Mouse (Mus musculus) MEL (cell line): ENCODE measurements around the gene Bhmt2. TPM values are rescaled to one million over a fixed set of nuclear protein-coding genes. Genes with fewer than 3 reads are reported as not detected.

Experiments
- DNase-seq: peaks from one replicate; pipeline ENCODE4 v3.0.0; 2011; ENCODE audit warnings: low read depth, low spot score
- H3K27ac ChIP-seq: 2 replicates; pipeline ENCODE4 v1.5.1; 2012; ENCODE audit warnings: low read depth, mild to moderate bottlenecking, control low read depth, low read length, moderate library complexity; ENCODE audit not compliant: control insufficient read depth
- H3K27me3 ChIP-seq, 2 experiments: fragments of 150-350 bp in 1 of 2; sonication (generic) in 1 of 2; 2 replicates each; pipeline ENCODE4 v1.6.1; 2012; ENCODE audit warnings: low read length in 2 of 2, mild to moderate bottlenecking in 2 of 2, improper control_type of control experiment in 1 of 2, moderate library complexity in 1 of 2; ENCODE audit not compliant: insufficient read depth in 2 of 2, control insufficient read depth in 1 of 2
- H3K36me3 ChIP-seq, 2 experiments: 2 replicates each; pipeline ENCODE4 v1.6.1; 2012 to 2014; ENCODE audit warnings: low read length in 2 of 2, improper control_type of control experiment in 1 of 2, inconsistent platforms in 1 of 2, mild to moderate bottlenecking in 1 of 2; ENCODE audit not compliant: insufficient read depth in 2 of 2, control insufficient read depth in 1 of 2
- H3K4me1 ChIP-seq, 2 experiments: fragments of 150-350 bp in 1 of 2; sonication (generic) in 1 of 2; 2 replicates each; pipeline ENCODE4 v1.6.1; 2012; ENCODE audit warnings: low read length in 2 of 2, improper control_type of control experiment in 1 of 2, mild to moderate bottlenecking in 1 of 2; ENCODE audit not compliant: insufficient read depth in 2 of 2, control insufficient read depth in 1 of 2
- H3K4me3 ChIP-seq, 2 experiments: fragments of 150-350 bp in 1 of 2; sonication (generic) in 1 of 2; 2 replicates each; pipeline ENCODE4 v1.5.1; 2012; ENCODE audit warnings: low read depth in 2 of 2, low read length in 2 of 2, mild to moderate bottlenecking in 2 of 2, moderate library complexity in 2 of 2, control low read depth in 1 of 2, improper control_type of control experiment in 1 of 2; ENCODE audit not compliant: control insufficient read depth in 1 of 2, insufficient read depth in 1 of 2
- H3K79me2 ChIP-seq: 2 replicates; pipeline ENCODE4 v1.6.1; 2012; ENCODE audit warnings: mild to moderate bottlenecking, low read length, moderate library complexity; ENCODE audit not compliant: control insufficient read depth, poor library complexity, insufficient read depth
- H3K9ac ChIP-seq: 2 replicates; pipeline ENCODE4 v1.6.1; 2012; ENCODE audit warnings: low read depth, mild to moderate bottlenecking, control low read depth, low read length, moderate library complexity; ENCODE audit not compliant: control insufficient read depth, poor library complexity, severe bottlenecking
- H3K9me3 ChIP-seq: fragments of 150-350 bp; sonication (generic); replicated peaks from 2 replicates; pipeline ENCODE4 v1.6.1; 2012; ENCODE audit warnings: mild to moderate bottlenecking, low read length, improper control_type of control experiment, moderate library complexity; ENCODE audit not compliant: insufficient read depth
- BHLHE40 ChIP-seq: IDR thresholded peaks from 2 replicates; pipeline ENCODE4 v1.6.1; 2012; ENCODE audit warnings: low read depth, mild to moderate bottlenecking, inconsistent platforms, low read length, improper control_type of control experiment, borderline replicate concordance
- CHD1 ChIP-seq: IDR thresholded peaks from 2 replicates; pipeline ENCODE4 v1.6.1; 2012; ENCODE audit warnings: low read depth, mild to moderate bottlenecking, inconsistent platforms, low read length, improper control_type of control experiment
- CHD2 ChIP-seq: IDR thresholded peaks from 2 replicates; pipeline ENCODE4 v1.6.1; 2011; ENCODE audit warnings: low read length, improper control_type of control experiment
- CTCF ChIP-seq, 3 experiments: IDR thresholded peaks in 2 of 3; conservative IDR thresholded peaks in 1 of 3; 2 replicates each; pipeline ENCODE4 v1.5.1; 2011 to 2012; ENCODE audit warnings: low read length in 3 of 3, low read depth in 2 of 3, mild to moderate bottlenecking in 2 of 3, improper control_type of control experiment in 1 of 3, inconsistent platforms in 1 of 3, mixed read lengths in 1 of 3, moderate library complexity in 1 of 3; ENCODE audit not compliant: control insufficient read depth in 1 of 3, insufficient read depth in 1 of 3, poor library complexity in 1 of 3, severe bottlenecking in 1 of 3
- EP300 ChIP-seq, 2 experiments: IDR thresholded peaks; 2 replicates each; pipeline ENCODE4 v1.6.1; 2011; ENCODE audit warnings: improper control_type of control experiment in 2 of 2, low read length in 2 of 2, low read depth in 1 of 2, mild to moderate bottlenecking in 1 of 2
- GABPA ChIP-seq: IDR thresholded peaks from 2 replicates; pipeline ENCODE4 v1.6.1; 2012; ENCODE audit warnings: low read depth, mild to moderate bottlenecking, inconsistent platforms, low read length, improper control_type of control experiment, moderate library complexity
- MAX ChIP-seq: IDR thresholded peaks from 2 replicates; pipeline ENCODE4 v1.6.1; 2011; ENCODE audit warnings: low read length, improper control_type of control experiment
- MAZ ChIP-seq: IDR thresholded peaks from 2 replicates; pipeline ENCODE4 v1.6.1; 2012; ENCODE audit warnings: low read depth, mild to moderate bottlenecking, inconsistent platforms, low read length, improper control_type of control experiment
- MYB ChIP-seq: IDR thresholded peaks from 2 replicates; pipeline ENCODE4 v1.6.1; 2011; ENCODE audit warnings: mild to moderate bottlenecking, low read depth, low read length, improper control_type of control experiment
- MYC ChIP-seq: IDR thresholded peaks from 2 replicates; pipeline ENCODE4 v1.6.1; 2011; ENCODE audit warnings: low read depth, mild to moderate bottlenecking, low read length, improper control_type of control experiment, moderate library complexity
- POLR2A ChIP-seq, 2 experiments: IDR thresholded peaks; 2 replicates each; pipeline ENCODE4 v1.6.1; 2011 to 2012; ENCODE audit warnings: low read length in 2 of 2, mild to moderate bottlenecking in 2 of 2, control low read depth in 1 of 2, improper control_type of control experiment in 1 of 2, low read depth in 1 of 2, moderate library complexity in 1 of 2; ENCODE audit not compliant: control insufficient read depth in 1 of 2, insufficient read depth in 1 of 2, poor library complexity in 1 of 2
- RCOR1 ChIP-seq: IDR thresholded peaks from 2 replicates; pipeline ENCODE4 v1.6.1; 2012; ENCODE audit warnings: low read depth, mild to moderate bottlenecking, inconsistent platforms, low read length, improper control_type of control experiment
- SIN3A ChIP-seq: IDR thresholded peaks from 2 replicates; pipeline ENCODE4 v1.6.1; 2012; ENCODE audit warnings: low read length, improper control_type of control experiment, inconsistent platforms
- TAL1 ChIP-seq: IDR thresholded peaks from 2 replicates; pipeline ENCODE4 v1.6.1; 2012; ENCODE audit warnings: mild to moderate bottlenecking, inconsistent platforms, low read length, moderate library complexity, mixed read lengths
- TBP ChIP-seq: IDR thresholded peaks from 2 replicates; pipeline ENCODE4 v1.8.0; 2011; ENCODE audit warnings: low read depth, low read length, improper control_type of control experiment
- USF2 ChIP-seq, 2 experiments: IDR thresholded peaks; 2 replicates each; pipeline ENCODE4 v1.6.1; 2011 to 2012; ENCODE audit warnings: improper control_type of control experiment in 2 of 2, low read length in 2 of 2, borderline replicate concordance in 1 of 2, inconsistent platforms in 1 of 2, low read depth in 1 of 2, mild to moderate bottlenecking in 1 of 2; ENCODE audit not compliant: insufficient read depth in 1 of 2
- ZNF384 ChIP-seq: IDR thresholded peaks from 2 replicates; pipeline ENCODE4 v1.6.1; 2012; ENCODE audit warnings: low read depth, mild to moderate bottlenecking, inconsistent platforms, low read length, improper control_type of control experiment
- polyA plus RNA-seq, 2 experiments: library from polyadenylated mRNA; stranded (reverse) in 1 of 2; unstranded in 1 of 2; fragments of >175 nt in 1 of 2; fragments of >200 nt in 1 of 2; gene quantifications; 2 replicates each; pipeline versions ENCODE4 v1.2.1 to v1.2.4; 2012; ENCODE audit warnings: low replicate concordance in 2 of 2, low read depth in 1 of 2; ENCODE audit not compliant: insufficient read length in 2 of 2, insufficient read depth in 1 of 2, missing spikeins in 1 of 2
- total RNA-seq: library from RNA; depleted of rRNA; stranded (reverse); fragments of 300-350 nt; gene quantifications from 2 replicates; pipeline ENCODE4 v1.2.3, GENCODE M21; 2012

Bhmt2 gene
- total and polyA plus RNA-seq, 3 experiments, result not detected

GRCm38 (mm10) chr13:93673296-93673695, 806 bp downstream of the Bhmt2 start:
- Histone ChIP-seq H3K36me3 (no peaks in the 10 kb centered on the region), H3K9ac (no peak overlapping the region), H3K9me3 (no peaks in the 10 kb centered on the region), H3K4me1 (no peaks in the 10 kb centered on the region), H3K27me3 (no peaks in the 10 kb centered on the region), H3K4me3 (no peak overlapping the region), H3K27ac (no peak overlapping the region), H3K79me2 (no peaks in the 10 kb centered on the region)
- no peak for DNase-seq
- no peak for TF ChIP-seq MAX
- no peak for TF ChIP-seq EP300 (IDR thresholded peaks at IDR 0.05; ENCODE audit: low read depth in 1 of 2, low read length in 2 of 2)
- TF ChIP-seq GABPA, result no peak
- TF ChIP-seq SIN3A, result no peak
- TF ChIP-seq USF2 (IDR thresholded peaks at IDR 0.05; ENCODE audit: borderline replicate concordance in 1 of 2, insufficient read depth in 1 of 2, low read depth in 1 of 2, low read length in 2 of 2), result no peak
- no peak for TF ChIP-seq RCOR1
- no peak for TF ChIP-seq MYC
- no peak for TF ChIP-seq CTCF (IDR thresholded peaks at IDR 0.05 in 2 of 3, conservative IDR thresholded peaks at IDR 0.05 in 1 of 3; ENCODE audit: control insufficient read depth in 1 of 3, insufficient read depth in 1 of 3, low read depth in 2 of 3, low read length in 3 of 3, poor library complexity in 1 of 3, severe bottlenecking in 1 of 3)
- no peak for TF ChIP-seq BHLHE40

GRCm38 (mm10) chr13:93672371-93672770, 1.7 kb downstream of the Bhmt2 start:
- Histone ChIP-seq H3K27me3 (no peaks in the 10 kb centered on the region), H3K9me3 (no peaks in the 10 kb centered on the region), H3K36me3 (no peaks in the 10 kb centered on the region), H3K4me3 (no peak overlapping the region), H3K4me1 (no peaks in the 10 kb centered on the region), H3K27ac (no peak overlapping the region), H3K9ac (no peak overlapping the region), H3K79me2 (no peaks in the 10 kb centered on the region)
- TF ChIP-seq CHD1, result no peak
- DNase-seq, result no peak

- Histone ChIP-seq H3K79me2 (no peaks in the 10 kb centered on the region), H3K27me3 (no peaks in the 10 kb centered on the region), H3K9ac (no peak overlapping the region), H3K27ac (no peak overlapping the region), H3K4me3 (no peak overlapping the region), H3K36me3 (no peaks in the 10 kb centered on the region), H3K4me1 (no peaks in the 10 kb centered on the region), H3K9me3 (no peaks in the 10 kb centered on the region)
- TF ChIP-seq MYB (no peak), ZNF384 (no peak), TAL1 (no peak), MAZ (no peak), EP300 (IDR thresholded peaks at IDR 0.05; ENCODE audit: low read depth in 1 of 2, low read length in 2 of 2) (no peak), USF2 (IDR thresholded peaks at IDR 0.05; ENCODE audit: borderline replicate concordance in 1 of 2, insufficient read depth in 1 of 2, low read depth in 1 of 2, low read length in 2 of 2) (no peak), POLR2A (IDR thresholded peaks at IDR 0.05; ENCODE audit: control insufficient read depth in 1 of 2, insufficient read depth in 1 of 2, low read depth in 1 of 2, low read length in 2 of 2, poor library complexity in 1 of 2) (no peak), TBP (no peak), CHD2 (no peak), GABPA (no peak), MAX (no peak), SIN3A (no peak)
- no peak for DNase-seq
Measured at GRCm38 (mm10) chr13:93667586-93667985, 6.5 kb downstream of the Bhmt2 start.
